Mouse (Mus musculus): ENCODE data around the gene Rabl2. TPM values are rescaled to one million over a fixed set of nuclear protein-coding genes. Genes with fewer than 3 reads are reported as not detected.

Rabl2 gene
- polyA plus RNA-seq, 3 experiments from 2014 or later = 1.5 to 2.2 (median 1.5) TPM

DNA sequence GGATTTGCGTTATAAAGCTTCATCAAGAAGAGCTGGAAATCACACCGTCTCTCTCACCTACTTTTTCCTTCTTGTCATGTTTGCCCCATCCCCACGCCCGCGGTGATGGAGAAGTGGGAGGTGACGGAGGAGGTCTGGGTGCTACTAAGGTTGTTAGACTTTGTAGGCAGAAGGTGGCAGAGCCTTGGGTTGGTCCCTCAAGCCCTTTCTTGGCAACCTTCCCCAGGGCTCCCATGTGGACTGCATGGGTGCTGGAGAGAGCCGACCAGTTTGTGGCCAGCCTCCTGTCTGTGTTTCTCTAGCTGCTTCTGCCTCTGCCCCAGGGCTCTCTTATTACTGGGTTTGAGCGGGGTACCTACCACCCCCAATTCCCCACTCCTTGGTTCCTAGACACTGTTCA, 41.2 kb downstream of the Rabl2 start:
- ATAC-seq = no peak

GRCm38 (mm10) chr15:89548837-89549236, 42.9 kb downstream of the Rabl2 start:
- ATAC-seq = no peak

DNA sequence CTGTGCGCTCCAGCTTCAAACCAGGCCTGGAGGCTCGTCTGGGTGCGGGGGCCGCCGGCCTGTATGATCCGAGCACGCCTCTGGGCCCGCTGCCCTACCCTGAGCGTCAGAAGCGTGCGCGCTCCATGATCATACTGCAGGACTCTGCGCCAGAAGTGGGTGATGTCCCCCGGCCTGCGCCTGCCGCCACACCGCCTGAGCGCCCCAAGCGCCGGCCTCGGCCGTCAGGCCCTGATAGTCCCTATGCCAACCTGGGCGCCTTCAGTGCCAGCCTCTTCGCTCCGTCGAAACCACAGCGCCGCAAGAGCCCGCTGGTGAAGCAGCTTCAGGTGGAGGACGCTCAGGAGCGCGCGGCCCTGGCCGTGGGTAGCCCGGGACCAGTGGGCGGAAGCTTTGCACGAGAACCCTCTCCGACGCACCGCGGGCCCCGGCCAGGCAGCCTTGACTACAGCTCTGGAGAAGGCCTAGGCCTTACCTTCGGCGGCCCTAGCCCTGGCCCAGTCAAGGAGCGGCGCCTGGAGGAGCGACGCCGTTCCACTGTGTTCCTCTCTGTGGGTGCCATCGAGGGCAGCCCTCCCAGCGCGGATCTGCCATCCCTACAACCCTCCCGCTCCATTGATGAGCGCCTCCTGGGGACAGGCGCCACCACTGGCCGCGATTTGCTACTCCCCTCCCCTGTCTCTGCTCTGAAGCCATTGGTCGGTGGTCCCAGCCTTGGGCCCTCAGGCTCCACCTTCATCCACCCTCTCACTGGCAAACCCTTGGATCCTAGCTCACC, 43.7 kb downstream of the Rabl2 start:
- no peak for ATAC-seq

DNA sequence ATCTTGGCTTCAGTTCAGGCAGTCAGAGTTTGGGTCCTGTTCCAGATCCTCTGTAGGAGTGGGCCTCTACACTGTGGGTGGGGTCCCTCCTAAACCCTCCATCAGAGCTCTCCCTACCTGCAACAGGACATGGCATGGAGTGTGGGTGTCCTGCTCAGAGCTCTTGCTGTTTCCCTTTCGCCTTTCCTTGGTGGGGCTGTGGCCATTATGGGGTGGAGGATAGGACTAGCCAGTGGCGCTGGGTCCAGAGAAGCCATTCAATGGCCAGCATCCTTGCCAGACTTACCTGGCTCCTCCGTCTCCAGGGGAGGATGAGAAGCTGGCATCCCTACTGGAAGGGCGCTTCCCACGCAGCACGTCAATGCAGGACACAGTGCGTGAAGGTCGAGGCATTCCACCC, 44.4 kb downstream of the Rabl2 start:
- ATAC-seq = no peak

DNA sequence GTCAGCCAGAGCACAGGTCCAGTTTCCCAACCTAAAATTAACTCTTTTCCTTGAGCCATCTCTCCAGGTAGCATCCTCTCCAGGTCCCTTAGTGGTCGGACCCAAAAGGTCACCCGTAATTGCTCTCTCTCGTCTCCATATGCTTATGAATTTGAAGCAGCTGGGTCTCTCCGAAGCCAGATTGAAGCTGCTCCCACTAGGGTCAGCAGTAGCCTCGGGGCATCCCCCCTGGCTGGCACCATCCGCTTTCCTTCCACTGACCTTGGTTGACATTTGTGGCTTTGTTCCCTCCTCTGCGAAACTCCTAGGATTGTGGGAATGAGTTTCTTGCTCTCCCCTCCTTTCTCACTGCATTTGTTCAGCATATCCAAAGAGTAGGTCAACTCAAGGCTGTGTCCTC, 47.6 kb downstream of the Rabl2 start:
- ATAC-seq = no peak

GRCm38 (mm10) chr15:89533843-89534207, 57.9 kb downstream of the Rabl2 start:
- no peak for ATAC-seq

DNA sequence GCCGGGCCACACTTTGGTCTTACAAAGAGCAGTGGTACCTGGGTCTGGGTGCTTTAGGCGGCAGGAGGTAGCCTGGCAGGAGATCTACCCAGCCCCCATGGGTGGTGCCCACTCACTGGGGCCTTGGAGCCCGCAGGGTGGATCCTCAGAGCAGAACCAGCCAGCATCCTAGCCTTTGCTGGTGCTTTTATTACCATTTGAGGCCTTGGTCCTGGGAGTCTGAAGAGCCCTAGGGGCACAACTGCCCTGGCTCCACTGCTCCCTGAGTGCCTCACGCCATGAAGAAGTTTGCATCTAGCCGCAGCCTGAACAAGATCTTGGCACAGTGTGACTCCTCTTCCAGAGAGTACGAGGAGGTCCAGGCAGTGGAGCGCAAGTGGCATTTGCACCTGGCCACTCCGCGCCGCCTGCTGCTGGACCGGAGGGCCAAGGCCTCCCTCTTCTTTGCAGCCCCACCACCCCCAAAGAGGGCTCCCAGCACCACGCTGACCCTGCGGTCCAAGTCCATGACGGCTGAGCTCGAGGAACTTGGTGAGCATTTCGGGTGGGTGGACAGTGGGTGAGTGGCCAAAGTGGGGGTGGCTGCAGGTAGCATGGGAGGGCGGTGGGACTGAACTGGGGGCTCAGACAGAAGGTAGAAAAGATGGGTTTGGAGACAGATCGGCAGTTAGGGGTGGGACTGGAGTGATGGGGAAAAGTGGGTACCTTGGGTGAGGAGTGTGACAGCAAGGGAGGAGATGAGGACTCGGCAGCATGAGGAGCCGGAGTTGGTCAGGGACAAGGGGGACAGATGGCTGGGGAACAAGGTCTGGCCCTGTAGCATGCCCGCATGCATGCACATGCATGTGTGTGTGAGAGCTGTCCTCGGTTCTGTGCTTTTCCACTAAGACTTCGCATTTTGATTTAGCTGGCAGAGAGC, 58.5 kb downstream of the Rabl2 start:
- no peak for ATAC-seq

Other genes starting within 250 kb of the Rabl2 start
- gene Lmf2, start 236.3 kb downstream of the Rabl2 start, polyA plus RNA-seq (2017; shearing (Covaris generic)) = 10 to 100 TPM; 24.7 to 44.0 (median 34.7) TPM
- gene Ncaph2, start 236.2 kb downstream of the Rabl2 start, polyA plus RNA-seq (2017; shearing (Covaris generic)) = 100 to 1,000 TPM; 145 to 237 (median 180) TPM
- 1 to 10 TPM in 1 of 3 experiments, under 1 TPM in 1, not detected in 1; 0.82 to 3.4 TPM for gene Sco2, start 218.1 kb downstream of the Rabl2 start, polyA plus RNA-seq (2017; shearing (Covaris generic))
- under 1 TPM in 2 of 3 experiments, not detected in 1; 0.94 to 0.99 TPM for gene Tymp, start 214.9 kb downstream of the Rabl2 start, polyA plus RNA-seq (2017; shearing (Covaris generic))
- gene Odf3b, start 212.6 kb downstream of the Rabl2 start, polyA plus RNA-seq (2017; shearing (Covaris generic)) = 1 to 10 TPM in 2 of 3 experiments, under 1 TPM in 1; 0.41 to 2.0 (median 1.8) TPM
- under 1 TPM in 1 of 3 experiments, not detected in 2; 0.08 TPM for gene Klhdc7b, start 207.0 kb downstream of the Rabl2 start, polyA plus RNA-seq (2017; shearing (Covaris generic))
- gene Syce3, start 181.4 kb downstream of the Rabl2 start, polyA plus RNA-seq (2017; shearing (Covaris generic)) = not detected
- gene Cpt1b, start 166.1 kb downstream of the Rabl2 start, polyA plus RNA-seq (2017; shearing (Covaris generic)) = under 1 TPM; 0.15 to 0.82 (median 0.45) TPM
- 1 to 10 TPM; 4.2 to 7.1 (median 6.1) TPM for gene C730034F03Rik, start 162.3 kb downstream of the Rabl2 start, polyA plus RNA-seq (2017; shearing (Covaris generic))
- gene Gm44502, start 162.2 kb downstream of the Rabl2 start, polyA plus RNA-seq (2017; shearing (Covaris generic)) = under 1 TPM in 1 of 3 experiments, not detected in 2; 0.28 TPM
- 10 to 100 TPM; 45.1 to 62.2 (median 57.2) TPM for gene Chkb, start 162.0 kb downstream of the Rabl2 start, polyA plus RNA-seq (2017; shearing (Covaris generic))
- under 1 TPM in 2 of 3 experiments, not detected in 1; 0.08 to 0.40 TPM for gene Mapk8ip2, start 138.0 kb downstream of the Rabl2 start, polyA plus RNA-seq (2017; shearing (Covaris generic))
- 10 to 100 TPM in 1 of 3 experiments, 1 to 10 TPM in 2; 4.9 to 12.1 (median 6.8) TPM for gene Arsa, start 114.5 kb downstream of the Rabl2 start, polyA plus RNA-seq (2017; shearing (Covaris generic))
- gene Shank3, start 92.3 kb downstream of the Rabl2 start, polyA plus RNA-seq (2017; shearing (Covaris generic)) = not detected
- gene Acr, start 23.6 kb downstream of the Rabl2 start, polyA plus RNA-seq (2017; shearing (Covaris generic)) = not detected
- gene Syt10, start 249.9 kb upstream of the Rabl2 start, polyA plus RNA-seq (2017; shearing (Covaris generic)) = not detected

All from inflammation-experienced regulatory T-cells, adult 6 months (primary cell).